Mouse (Mus musculus) E14TG2a.4 (cell line): Measurements from ENCODE around the gene Abtb2.

Source experiments
- H3K27me3 ChIP-seq: 2 replicates; pipeline ENCODE4 v1.6.1; 2014; ENCODE audit warnings: low read length, control low read depth; ENCODE audit not compliant: insufficient read depth
- H3K36me3 ChIP-seq: 2 replicates; pipeline ENCODE4 v1.6.1; 2014; ENCODE audit warnings: low read length, control low read depth; ENCODE audit not compliant: insufficient read depth
- H3K4me1 ChIP-seq: replicated peaks from 2 replicates; pipeline ENCODE4 v1.6.1; 2014; ENCODE audit warnings: low read depth, low read length, control low read depth
- H3K4me3 ChIP-seq: replicated peaks from 2 replicates; pipeline ENCODE4 v1.5.1; 2014; ENCODE audit warnings: mild to moderate bottlenecking, low read length
- H3K9me3 ChIP-seq: 2 replicates; pipeline ENCODE4 v1.6.1; 2014; ENCODE audit warnings: low read length, control low read depth
- CTCF ChIP-seq: conservative IDR thresholded peaks from 2 replicates; pipeline ENCODE4 v1.5.1; 2014; ENCODE audit warnings: low read length
- NANOG ChIP-seq: IDR thresholded peaks from 2 replicates; pipeline ENCODE4 v1.6.1; 2014; ENCODE audit warnings: borderline replicate concordance, low read length, mixed read lengths
- POU5F1 ChIP-seq: IDR thresholded peaks from 2 replicates; pipeline ENCODE4 v1.6.1; 2014; ENCODE audit warnings: low read length, borderline replicate concordance

The Abtb2 gene

GRCm38 (mm10) chr2:103703336-103703735 lies 137.2 kb downstream of the Abtb2 start:
- TF ChIP-seq CTCF = no peak
- H3K9me3 ChIP-seq = peaks cover 8% of the 10 kb centered on the region; the same call in 1 of the 2 replicates
- peaks cover 4% of the 10 kb centered on the region; the same call in 1 of the 2 replicates for H3K4me1 ChIP-seq
- no peaks in the 10 kb centered on the region for H3K27me3 ChIP-seq
- H3K4me3 ChIP-seq = no peak overlapping the region
- H3K36me3 ChIP-seq = no peaks in the 10 kb centered on the region

- Histone ChIP-seq H3K4me3 (no peak overlapping the region), H3K9me3 (peaks cover 8% of the 10 kb centered on the region; the same call in 1 of the 2 replicates), H3K4me1 (peaks cover 4% of the 10 kb centered on the region; the same call in 1 of the 2 replicates), H3K27me3 (no peaks in the 10 kb centered on the region), H3K36me3 (no peaks in the 10 kb centered on the region)
- TF ChIP-seq POU5F1 (no peak), NANOG (no peak), CTCF (no peak)
Measured at GRCm38 (mm10) chr2:103703865-103704264, 137.8 kb downstream of the Abtb2 start.

GRCm38 (mm10) chr2:103705826-103706225 lies 139.7 kb downstream of the Abtb2 start:
- H3K4me1 ChIP-seq = peaks cover 4% of the 10 kb centered on the region; the same call in 1 of the 2 replicates
- H3K36me3 ChIP-seq = no peaks in the 10 kb centered on the region
- peaks cover 8% of the 10 kb centered on the region; the same call in 1 of the 2 replicates for H3K9me3 ChIP-seq
- H3K4me3 ChIP-seq = no peak overlapping the region
- TF ChIP-seq NANOG (no peak), CTCF (no peak), POU5F1 (no peak)
- no peaks in the 10 kb centered on the region for H3K27me3 ChIP-seq

- Histone ChIP-seq H3K27me3 (no peaks in the 10 kb centered on the region), H3K4me1 (peaks cover 4% of the 10 kb centered on the region; the same call in 1 of the 2 replicates), H3K9me3 (peaks cover 8% of the 10 kb centered on the region; the same call in 1 of the 2 replicates), H3K4me3 (no peak overlapping the region), H3K36me3 (no peaks in the 10 kb centered on the region)
- no peak for TF ChIP-seq CTCF
- no peak for TF ChIP-seq NANOG
- no peak for TF ChIP-seq POU5F1
Measured at GRCm38 (mm10) chr2:103706226-103706625, 140.1 kb downstream of the Abtb2 start.

GRCm38 (mm10) chr2:103707056-103707776 lies 141.1 kb downstream of the Abtb2 start:
- Histone ChIP-seq H3K4me1 (peaks cover 4% of the 10 kb centered on the region; the same call in 1 of the 2 replicates), H3K36me3 (no peaks in the 10 kb centered on the region), H3K27me3 (no peaks in the 10 kb centered on the region), H3K9me3 (peaks cover 8% of the 10 kb centered on the region; the same call in 1 of the 2 replicates), H3K4me3 (no peak overlapping the region)
- no peak for TF ChIP-seq NANOG
- no peak for TF ChIP-seq CTCF

GRCm38 (mm10) chr2:103710849-103711248 lies 144.7 kb downstream of the Abtb2 start:
- Histone ChIP-seq H3K36me3 (0 out of 2 replicates have a peak, but pooled peaks cover 6% of the 10 kb centered on the region), H3K4me1 (peaks cover 12% of the 10 kb centered on the region; the same call in 1 of the 2 replicates), H3K27me3 (no peaks in the 10 kb centered on the region), H3K4me3 (no peak overlapping the region), H3K9me3 (peaks cover 1% of the 10 kb centered on the region; the same call in 1 of the 2 replicates)
- no peak for TF ChIP-seq NANOG
- no peak for TF ChIP-seq CTCF
- TF ChIP-seq POU5F1 = no peak

GRCm38 (mm10) chr2:103713831-103714230 lies 147.7 kb downstream of the Abtb2 start:
- H3K9me3 ChIP-seq = no peaks in the 10 kb centered on the region
- H3K27me3 ChIP-seq = no peaks in the 10 kb centered on the region
- TF ChIP-seq POU5F1 (no peak), NANOG (no peak), CTCF (no peak)
- H3K36me3 ChIP-seq = peaks cover 35% of the 10 kb centered on the region
- H3K4me1 ChIP-seq = peaks cover 12% of the 10 kb centered on the region
- H3K4me3 ChIP-seq = no peak overlapping the region

- Histone ChIP-seq H3K27me3 (no peaks in the 10 kb centered on the region), H3K4me3 (no peak overlapping the region), H3K9me3 (no peaks in the 10 kb centered on the region), H3K4me1 (peaks cover 17% of the 10 kb centered on the region), H3K36me3 (peaks cover 37% of the 10 kb centered on the region)
- TF ChIP-seq NANOG = no peak
- no peak for TF ChIP-seq CTCF
- no peak for TF ChIP-seq POU5F1
Measured at GRCm38 (mm10) chr2:103714412-103714811, 148.3 kb downstream of the Abtb2 start.
